Mouse (Mus musculus): ENCODE data around the gene Pkd1l3. TPM values are rescaled to one million over a fixed set of nuclear protein-coding genes. Genes with fewer than 3 reads are reported as not detected.

The Pkd1l3 gene
- polyA plus RNA-seq, 1 experiment: not detected

DNA sequence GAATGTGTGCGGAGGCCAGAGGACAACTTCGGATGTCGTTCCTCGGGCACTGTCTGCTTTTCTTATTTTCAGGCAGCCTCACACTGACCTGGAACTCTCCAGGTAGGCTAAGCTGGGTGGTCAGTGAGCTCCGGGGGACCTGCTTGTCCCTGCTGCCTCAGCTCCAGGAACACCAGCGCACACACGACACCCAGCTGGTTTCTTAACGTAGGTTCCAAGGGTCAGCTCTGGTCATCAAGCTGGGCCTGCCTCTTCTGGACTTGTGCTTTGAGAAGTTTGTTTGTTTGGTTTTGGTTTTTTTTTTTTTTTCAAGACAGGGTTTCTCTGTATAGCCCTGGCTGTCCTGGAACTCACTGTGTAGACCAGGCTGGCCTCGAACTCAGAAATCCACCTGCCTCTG, 23.4 kb upstream of the Pkd1l3 start:
- no peaks in the 10 kb centered on the region for H3K79me2 ChIP-seq (ENCODE audit: control insufficient read depth, insufficient read depth)
- no peak overlapping the region for H3ac ChIP-seq (ENCODE audit: control insufficient read depth, insufficient read length, low read depth)
- peaks cover 12% of the 10 kb centered on the region for H3K36me3 ChIP-seq (ENCODE audit: control insufficient read depth, insufficient read depth)
- no peak overlapping the region for H3K4me3 ChIP-seq (ENCODE audit: insufficient read depth, poor library complexity, severe bottlenecking)
- no peak for TF ChIP-seq CEBPB (IDR thresholded peaks at IDR 0.05; ENCODE audit: low read depth)
- TF ChIP-seq CTCF (IDR thresholded peaks at IDR 0.05; ENCODE audit: control insufficient read depth, insufficient read depth, insufficient read length): no peak
- no peak for TF ChIP-seq MYOD1 (IDR thresholded peaks at IDR 0.05; ENCODE audit: control insufficient read depth, insufficient read length, low read depth)
- TF ChIP-seq USF1 (IDR thresholded peaks at IDR 0.05; ENCODE audit: low read depth): no peak
- TF ChIP-seq FOSL1 (IDR thresholded peaks at IDR 0.05; ENCODE audit: insufficient read depth, low read length, poor library complexity, severe bottlenecking): no peak
- no peak for TF ChIP-seq MYOG (IDR thresholded peaks at IDR 0.05; ENCODE audit: control insufficient read depth, extremely low read depth, insufficient read length)
- no peak for TF ChIP-seq MAX (IDR thresholded peaks at IDR 0.05)
- no peaks in the 10 kb centered on the region for H3K79me3 ChIP-seq (ENCODE audit: low read depth)
- H3K27me3 ChIP-seq (ENCODE audit: control insufficient read depth, insufficient read depth, insufficient read length): peaks cover 9% of the 10 kb centered on the region

DNA sequence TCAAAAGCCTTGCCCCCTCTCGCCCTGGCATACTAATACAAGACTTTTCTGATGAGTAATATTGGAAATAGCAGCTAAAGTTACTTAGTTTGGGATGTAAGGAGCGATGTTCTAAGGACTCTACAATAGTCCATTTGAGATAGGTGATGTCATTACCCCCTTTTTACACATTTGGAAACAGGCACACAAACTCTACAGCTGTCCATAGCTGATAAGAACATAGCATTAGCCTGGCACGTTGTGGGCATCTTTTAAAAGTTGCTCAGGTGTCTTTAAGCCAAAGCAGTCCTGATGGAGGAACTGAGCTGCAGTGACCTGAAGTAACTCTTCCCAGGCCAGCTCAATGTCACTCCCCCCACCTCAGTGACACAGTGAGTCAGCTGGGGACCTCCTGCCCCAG, 22.9 kb upstream of the Pkd1l3 start:
- TF ChIP-seq FOSL1 (IDR thresholded peaks at IDR 0.05; ENCODE audit: insufficient read depth, low read length, poor library complexity, severe bottlenecking) (no peak), MAX (IDR thresholded peaks at IDR 0.05) (no peak), CEBPB (IDR thresholded peaks at IDR 0.05; ENCODE audit: low read depth) (no peak), CTCF (IDR thresholded peaks at IDR 0.05; ENCODE audit: control insufficient read depth, insufficient read depth, insufficient read length) (no peak), MYOG (IDR thresholded peaks at IDR 0.05; ENCODE audit: control insufficient read depth, extremely low read depth, insufficient read length) (no peak), MYOD1 (IDR thresholded peaks at IDR 0.05; ENCODE audit: control insufficient read depth, insufficient read length, low read depth) (no peak), USF1 (IDR thresholded peaks at IDR 0.05; ENCODE audit: low read depth) (no peak)
- Histone ChIP-seq H3K79me3 (ENCODE audit: low read depth) (no peaks in the 10 kb centered on the region), H3ac (ENCODE audit: control insufficient read depth, insufficient read length, low read depth) (no peak overlapping the region), H3K36me3 (ENCODE audit: control insufficient read depth, insufficient read depth) (peaks cover 12% of the 10 kb centered on the region), H3K4me3 (ENCODE audit: insufficient read depth, poor library complexity, severe bottlenecking) (no peak overlapping the region), H3K79me2 (ENCODE audit: control insufficient read depth, insufficient read depth) (no peaks in the 10 kb centered on the region), H3K27me3 (ENCODE audit: control insufficient read depth, insufficient read depth, insufficient read length) (peaks cover 9% of the 10 kb centered on the region)

DNA sequence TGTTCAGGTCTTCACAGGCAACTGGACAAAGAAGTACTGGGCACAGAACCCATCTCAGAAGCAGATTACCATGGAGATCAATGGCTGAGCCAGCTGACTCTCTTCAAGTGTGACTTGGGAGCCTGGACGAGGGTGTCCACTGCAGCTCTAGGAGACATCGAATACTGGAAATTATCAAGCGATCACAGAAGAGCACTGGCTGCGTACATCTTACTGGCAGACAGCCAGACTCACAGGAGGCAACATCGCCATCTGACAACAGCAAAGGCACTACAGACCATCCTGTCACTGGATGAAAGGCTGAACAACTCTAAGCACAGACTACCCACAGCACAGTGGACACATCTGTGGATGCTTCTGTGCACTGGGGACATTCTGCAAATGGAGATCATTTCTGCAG, 22.2 kb upstream of the Pkd1l3 start:
- H3K36me3 ChIP-seq (ENCODE audit: control insufficient read depth, insufficient read depth): peaks cover 12% of the 10 kb centered on the region
- TF ChIP-seq CTCF (IDR thresholded peaks at IDR 0.05; ENCODE audit: control insufficient read depth, insufficient read depth, insufficient read length) (no peak), MAX (IDR thresholded peaks at IDR 0.05) (no peak), FOSL1 (IDR thresholded peaks at IDR 0.05; ENCODE audit: insufficient read depth, low read length, poor library complexity, severe bottlenecking) (no peak), USF1 (IDR thresholded peaks at IDR 0.05; ENCODE audit: low read depth) (no peak), MYOD1 (IDR thresholded peaks at IDR 0.05; ENCODE audit: control insufficient read depth, insufficient read length, low read depth) (no peak), CEBPB (IDR thresholded peaks at IDR 0.05; ENCODE audit: low read depth) (no peak), MYOG (IDR thresholded peaks at IDR 0.05; ENCODE audit: control insufficient read depth, extremely low read depth, insufficient read length) (no peak)
- H3ac ChIP-seq (ENCODE audit: control insufficient read depth, insufficient read length, low read depth): no peak overlapping the region
- no peak overlapping the region for H3K4me3 ChIP-seq (ENCODE audit: insufficient read depth, poor library complexity, severe bottlenecking)
- peaks cover 5% of the 10 kb centered on the region for H3K27me3 ChIP-seq (ENCODE audit: control insufficient read depth, insufficient read depth, insufficient read length)
- no peaks in the 10 kb centered on the region for H3K79me2 ChIP-seq (ENCODE audit: control insufficient read depth, insufficient read depth)
- H3K79me3 ChIP-seq (ENCODE audit: low read depth): no peaks in the 10 kb centered on the region

GRCm38 (mm10) chr8:109593117-109593788, 21.1 kb upstream of the Pkd1l3 start:
- Histone ChIP-seq H3ac (ENCODE audit: control insufficient read depth, insufficient read length, low read depth) (no peak overlapping the region), H3K36me3 (ENCODE audit: control insufficient read depth, insufficient read depth) (peaks cover 12% of the 10 kb centered on the region)
- TF ChIP-seq MAX (IDR thresholded peaks at IDR 0.05): no peak
- no peak for TF ChIP-seq MYOG (IDR thresholded peaks at IDR 0.05; ENCODE audit: control insufficient read depth, extremely low read depth, insufficient read length)
- no peak for TF ChIP-seq CEBPB (IDR thresholded peaks at IDR 0.05; ENCODE audit: low read depth)
- no peak for TF ChIP-seq CTCF (IDR thresholded peaks at IDR 0.05; ENCODE audit: control insufficient read depth, insufficient read depth, insufficient read length)
- no peak for TF ChIP-seq FOSL1 (IDR thresholded peaks at IDR 0.05; ENCODE audit: insufficient read depth, low read length, poor library complexity, severe bottlenecking)
- TF ChIP-seq MYOD1 (IDR thresholded peaks at IDR 0.05; ENCODE audit: control insufficient read depth, insufficient read length, low read depth): no peak

DNA sequence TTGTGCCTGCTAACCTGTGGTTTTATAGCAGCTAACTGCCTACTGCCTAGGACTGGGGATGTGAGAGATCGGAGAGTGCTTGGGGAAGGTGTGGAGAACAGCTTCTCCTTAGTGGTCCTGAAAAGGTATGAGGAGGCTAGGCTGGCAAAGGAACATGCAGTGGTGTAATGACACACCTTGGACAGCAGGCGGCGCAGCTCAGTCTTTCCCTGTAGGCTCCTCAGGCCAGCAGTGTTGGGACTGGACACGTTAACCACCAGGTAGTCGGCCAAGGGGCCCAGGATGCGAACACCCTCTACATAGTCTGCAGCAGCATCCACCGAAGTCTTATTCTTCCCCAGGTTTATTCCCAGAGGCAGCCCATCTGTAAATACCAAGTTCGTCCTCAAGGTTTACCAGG, 18.5 kb upstream of the Pkd1l3 start:
- Histone ChIP-seq H3K79me2 (ENCODE audit: control insufficient read depth, insufficient read depth) (no peaks in the 10 kb centered on the region), H3ac (ENCODE audit: control insufficient read depth, insufficient read length, low read depth) (no peak overlapping the region), H3K4me3 (ENCODE audit: insufficient read depth, poor library complexity, severe bottlenecking) (no peak overlapping the region), H3K79me3 (ENCODE audit: low read depth) (no peaks in the 10 kb centered on the region), H3K36me3 (ENCODE audit: control insufficient read depth, insufficient read depth) (peaks cover 25% of the 10 kb centered on the region), H3K27me3 (ENCODE audit: control insufficient read depth, insufficient read depth, insufficient read length) (no peaks in the 10 kb centered on the region)
- TF ChIP-seq MAX (IDR thresholded peaks at IDR 0.05) (no peak), CTCF (IDR thresholded peaks at IDR 0.05; ENCODE audit: control insufficient read depth, insufficient read depth, insufficient read length) (peak; percentile 91)

More at GRCm38 (mm10) chr8:109593117-109593788, 21.1 kb upstream of the Pkd1l3 start:
- H3K27me3 ChIP-seq (ENCODE audit: control insufficient read depth, insufficient read depth, insufficient read length): no peaks in the 10 kb centered on the region
- H3K79me2 ChIP-seq (ENCODE audit: control insufficient read depth, insufficient read depth): no peaks in the 10 kb centered on the region
- H3K79me3 ChIP-seq (ENCODE audit: low read depth): no peaks in the 10 kb centered on the region
- no peak overlapping the region for H3K4me3 ChIP-seq (ENCODE audit: insufficient read depth, poor library complexity, severe bottlenecking)

DNA sequence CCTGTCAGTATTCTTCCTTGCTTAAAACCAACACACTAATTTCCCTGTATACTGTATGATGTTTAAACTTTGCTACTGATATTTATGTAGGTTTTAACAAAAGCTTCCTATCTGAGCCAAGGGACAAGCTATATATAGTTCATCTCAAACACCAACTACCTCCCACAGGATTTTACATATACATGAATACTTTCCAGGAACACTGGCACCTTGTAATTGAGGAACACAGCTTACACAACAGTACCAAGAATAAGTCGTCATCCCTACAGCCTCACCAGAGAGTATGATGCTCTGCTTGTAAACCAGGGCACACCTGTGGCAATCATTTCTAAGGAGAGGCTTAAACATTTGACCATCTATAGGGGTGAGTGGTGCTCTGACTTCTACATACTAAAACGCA, 7.6 kb upstream of the Pkd1l3 start:
- Histone ChIP-seq H3K4me3 (ENCODE audit: insufficient read depth, poor library complexity, severe bottlenecking) (no peak overlapping the region), H3K79me2 (ENCODE audit: control insufficient read depth, insufficient read depth) (peaks cover 7% of the 10 kb centered on the region), H3ac (ENCODE audit: control insufficient read depth, insufficient read length, low read depth) (no peak overlapping the region), H3K27me3 (ENCODE audit: control insufficient read depth, insufficient read depth, insufficient read length) (no peaks in the 10 kb centered on the region), H3K36me3 (ENCODE audit: control insufficient read depth, insufficient read depth) (peaks cover 3% of the 10 kb centered on the region), H3K79me3 (ENCODE audit: low read depth) (peaks cover 3% of the 10 kb centered on the region)
- TF ChIP-seq FOSL1 (IDR thresholded peaks at IDR 0.05; ENCODE audit: insufficient read depth, low read length, poor library complexity, severe bottlenecking): no peak

Data from C2C12 (cell line).